Mouse (Mus musculus) heart, postnatal 0 days (tissue): ENCODE data around the gene Eif3d.

Experiments
- CTCF ChIP-seq: IDR thresholded peaks from 2 replicates; pipeline ENCODE4 v1.5.1; 2016; ENCODE audit warnings: antibody characterized with exemption, control low read depth, low read depth
- EP300 ChIP-seq: IDR thresholded peaks from 2 replicates; pipeline ENCODE4 v1.6.1; 2016; ENCODE audit warnings: antibody characterized with exemption, low read depth

- TF ChIP-seq CTCF (no peak), EP300 (no peak)
Measured at GRCm38 (mm10) chr15:77981181-77981680, 10.6 kb upstream of the Eif3d start.
